Mouse (Mus musculus): ENCODE results near the gene Hoxa7. TPM values are rescaled to one million over a fixed set of nuclear protein-coding genes. Genes with fewer than 3 reads are reported as not detected.

The Hoxa7 gene
- polyA plus RNA-seq (2017; shearing (Covaris generic)), result 1.7 TPM

DNA sequence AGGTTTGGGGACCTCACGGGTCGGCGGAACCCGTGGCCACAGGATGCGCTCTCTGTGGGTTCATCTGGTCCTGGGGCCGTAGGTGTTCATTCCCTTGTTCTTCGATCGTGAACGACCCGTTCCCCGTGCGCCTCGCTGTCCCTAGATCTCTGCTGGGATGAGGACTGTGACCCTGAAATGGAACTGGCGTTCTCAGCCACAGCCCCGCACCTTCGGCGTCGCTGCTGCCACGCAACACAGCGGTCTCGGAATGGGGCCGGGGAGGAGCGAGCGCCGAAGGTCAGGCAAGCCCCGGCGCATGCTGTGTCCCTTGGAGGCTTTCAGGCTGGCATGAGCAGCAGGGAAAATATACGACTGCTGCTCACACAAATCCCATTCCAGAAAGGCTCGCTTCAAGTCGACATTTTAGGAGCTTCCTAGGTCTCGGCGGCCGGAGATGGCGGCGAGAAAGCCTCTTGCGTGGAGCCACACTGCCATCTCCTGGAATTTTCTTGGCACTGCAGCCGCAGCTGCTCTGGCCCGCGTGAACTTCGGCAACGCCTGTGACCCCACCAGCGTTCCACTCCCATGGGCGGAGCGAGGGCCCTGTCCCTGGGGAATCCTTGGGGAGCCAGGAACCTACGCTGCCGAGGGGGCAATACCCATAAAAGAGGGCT, at the start of gene Hoxa7:
Gene Hoxa7 (minus strand): TSS at position 518 of the 656 bp plus-strand sequence.

DNA sequence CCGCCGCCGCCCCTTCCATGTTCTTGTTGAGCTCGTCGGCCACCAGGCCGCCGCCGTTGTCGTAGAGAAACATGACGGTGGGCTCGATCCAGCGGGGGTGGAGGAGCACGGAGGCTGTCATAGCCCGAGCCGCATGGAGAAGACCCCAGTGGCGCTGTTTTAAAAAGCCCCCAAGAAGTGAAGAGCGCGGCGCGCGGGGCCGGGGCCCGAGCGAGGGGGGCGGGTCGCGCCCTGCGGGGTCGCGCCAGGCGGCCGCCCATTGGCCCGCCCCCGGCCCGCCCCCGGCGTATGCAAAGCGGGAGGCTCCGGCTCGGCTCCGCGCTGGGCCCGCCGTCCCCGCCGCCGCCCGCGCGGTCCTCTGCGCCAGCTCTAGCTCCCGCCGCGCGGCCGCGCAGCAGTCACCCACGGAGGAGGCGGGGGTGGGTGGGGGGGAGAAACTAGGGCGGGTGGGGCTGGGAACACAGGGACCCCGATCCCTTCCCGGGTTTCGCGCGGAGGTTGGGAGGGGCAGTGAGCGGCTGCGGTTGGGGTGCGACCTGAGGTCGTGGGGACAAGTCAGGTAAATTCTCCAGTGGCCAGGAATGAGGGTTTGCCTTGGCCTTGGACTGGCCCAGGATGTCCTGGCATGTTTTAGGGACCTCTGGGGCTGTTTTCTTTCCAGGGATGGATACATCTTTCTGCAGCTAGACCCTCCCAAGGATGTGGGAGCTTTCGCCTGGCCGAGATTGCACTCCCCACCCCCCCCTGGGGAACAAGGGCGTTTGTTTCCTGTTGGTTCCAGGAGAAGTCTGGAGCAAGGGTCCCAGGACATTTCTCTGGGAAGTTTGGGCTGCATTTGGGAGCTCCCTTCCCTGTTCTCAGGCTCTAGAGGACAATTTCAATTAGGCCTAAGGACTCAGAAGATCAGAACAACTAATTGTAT, 39.3 kb upstream of the Hoxa7 start, which contains the start of gene Hoxa13:
Gene Hoxa13 (minus strand): TSS at position 227 of the 922 bp plus-strand sequence.

GRCm38 (mm10) chr6:52245757-52246142, 24.1 kb upstream of the Hoxa7 start, which contains the start of gene Hoxa11:
Gene Hoxa11 (minus strand): TSS chr6:52245810.

GRCm38 (mm10) chr6:52240389-52241000, 18.8 kb upstream of the Hoxa7 start, which contains the start of gene Hoxa10:
Gene Hoxa10 (minus strand): TSS chr6:52240854.

GRCm38 (mm10) chr6:52230516-52231165, 9.0 kb upstream of the Hoxa7 start, which contains the start of gene Hoxa9:
Gene Hoxa9 (minus strand): TSS chr6:52231089.

DNA sequence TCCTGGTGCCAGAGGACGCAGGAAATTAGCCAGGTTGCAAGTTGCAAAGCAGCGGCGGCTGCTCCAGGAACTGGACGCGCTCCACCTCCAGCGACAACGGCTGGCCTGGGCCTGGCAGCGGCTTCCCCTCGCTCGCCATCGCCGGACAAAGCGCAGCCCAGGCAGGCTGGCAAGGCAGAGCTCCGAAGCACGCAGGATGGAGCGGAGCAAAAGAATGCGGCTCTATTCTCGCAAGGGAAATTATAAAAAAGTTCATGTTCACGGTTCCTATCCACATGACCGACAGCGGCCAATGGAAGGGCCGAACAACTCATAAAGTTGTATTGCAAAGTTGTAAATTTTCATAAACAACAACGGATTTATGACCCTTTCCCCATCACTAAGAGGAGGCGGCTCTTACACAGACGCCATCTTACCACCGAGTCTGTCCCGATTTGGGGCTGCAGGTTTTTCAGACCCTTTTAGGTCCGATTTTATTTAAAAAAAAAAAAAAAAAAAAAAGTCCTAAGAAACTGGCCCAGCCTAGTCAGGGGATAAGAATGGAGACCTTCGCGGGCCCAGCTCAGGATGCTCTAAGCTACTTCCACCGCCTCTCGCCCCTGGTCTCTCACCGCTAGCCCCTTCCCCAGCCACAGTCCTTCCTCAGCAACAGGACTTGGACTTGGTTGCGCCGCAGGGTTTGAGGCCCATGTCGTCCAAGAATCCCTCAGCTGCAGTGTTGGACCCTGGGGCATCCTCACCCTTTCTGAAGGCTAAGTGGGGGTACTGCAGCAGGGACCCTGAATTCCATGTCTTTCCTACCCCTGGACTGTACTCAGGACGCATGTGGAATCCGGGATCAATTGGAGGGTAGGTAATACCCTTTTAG, 8.3 kb downstream of the Hoxa7 start, which contains the start of the genes Hoxa3 and Gm28308:
Gene Hoxa3 (minus strand): TSS at position 218 of the 868 bp plus-strand sequence.
Gene Gm28308 (minus strand): TSS at position 221 of the 868 bp plus-strand sequence.

GRCm38 (mm10) chr6:52208072-52208867, 13.4 kb downstream of the Hoxa7 start, which contains the start of gene Hoxa6:
Gene Hoxa6 (minus strand): TSS chr6:52208722.

GRCm38 (mm10) chr6:52204050-52204752, 17.5 kb downstream of the Hoxa7 start, which contains the start of gene Hoxa5:
Gene Hoxa5 (minus strand): TSS chr6:52204587.

DNA sequence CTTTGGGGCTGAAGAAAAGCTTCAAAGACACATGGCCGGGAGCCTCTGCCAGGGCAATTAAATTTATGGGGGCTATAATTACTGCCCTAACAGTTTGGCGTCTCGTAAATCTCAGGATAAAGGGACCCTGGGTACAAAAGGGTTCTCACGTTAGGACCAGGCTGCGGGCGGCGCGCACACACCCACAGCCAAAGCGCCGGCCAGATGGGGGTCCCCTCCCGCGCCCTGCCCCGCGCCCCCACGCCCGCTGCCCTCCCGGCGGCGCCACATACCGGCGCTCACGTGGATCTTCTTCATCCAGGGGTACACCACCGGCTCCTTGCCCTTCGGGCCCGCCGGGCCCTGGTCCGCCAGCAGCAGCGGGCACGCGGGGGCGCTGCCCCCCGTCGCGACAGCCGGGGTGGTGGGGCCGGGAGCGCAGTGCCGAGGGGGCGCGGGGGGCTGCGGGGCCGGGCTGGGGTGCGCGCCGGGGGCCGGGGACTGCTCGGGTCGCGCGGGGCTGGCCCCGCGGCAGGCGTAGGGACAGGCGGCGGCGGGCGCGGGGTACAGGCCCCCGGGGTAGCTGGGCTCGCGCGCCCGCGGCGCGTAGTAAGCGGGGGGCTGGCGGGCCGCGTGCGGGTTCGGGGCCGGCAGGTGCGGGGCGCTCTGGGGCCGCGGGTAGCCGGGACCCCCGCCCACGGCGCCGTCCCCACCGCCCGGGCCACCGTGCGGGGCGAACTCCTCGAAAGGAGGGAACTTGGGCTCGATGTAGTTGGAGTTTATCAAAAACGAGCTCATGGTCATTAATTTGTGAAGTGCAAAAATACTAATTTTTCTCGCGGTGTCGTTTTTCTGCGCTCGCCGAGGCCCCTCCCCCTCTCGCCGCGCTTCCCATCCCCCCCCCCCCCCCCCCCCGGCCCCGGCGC, 30.5 kb downstream of the Hoxa7 start, which contains the start of gene Hoxa4:
Gene Hoxa4 (minus strand): TSS at position 848 of the 905 bp plus-strand sequence.

DNA sequence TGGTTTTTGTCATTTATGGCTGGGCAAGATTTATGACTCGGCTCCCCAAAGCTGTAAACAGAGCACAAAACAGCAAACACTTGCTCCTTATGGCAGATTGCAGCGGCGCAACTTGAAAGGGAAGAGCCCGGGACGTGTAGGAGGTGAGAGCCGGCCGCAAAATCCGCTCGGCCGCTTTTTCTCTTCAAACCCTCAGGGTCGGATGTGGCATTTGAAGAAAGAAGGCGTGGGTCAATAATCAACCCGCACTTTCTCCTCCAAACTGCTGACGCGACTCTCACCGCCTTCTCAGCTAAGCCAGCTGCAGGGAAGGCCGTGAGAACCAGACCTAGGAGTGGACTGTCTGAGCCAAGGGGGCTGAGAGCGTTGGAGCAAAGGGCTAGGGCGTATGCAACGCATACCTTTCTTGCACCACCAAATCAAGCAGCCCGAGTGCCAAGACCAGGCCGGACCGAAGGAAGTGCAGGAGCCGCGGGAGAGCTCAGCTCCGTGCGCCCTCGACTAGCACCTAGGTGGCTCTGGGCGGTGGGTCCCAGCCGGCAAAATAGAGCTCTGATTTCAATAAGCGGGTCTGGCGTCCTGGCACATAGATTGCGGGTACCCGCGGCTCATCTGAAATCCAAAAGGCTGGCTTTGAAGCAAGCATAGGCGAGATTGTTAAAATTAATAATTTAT, 44.5 kb downstream of the Hoxa7 start, which contains the start of gene 5730596B20Rik:
Gene 5730596B20Rik (plus strand): TSS at position 438 of the 675 bp plus-strand sequence.

DNA sequence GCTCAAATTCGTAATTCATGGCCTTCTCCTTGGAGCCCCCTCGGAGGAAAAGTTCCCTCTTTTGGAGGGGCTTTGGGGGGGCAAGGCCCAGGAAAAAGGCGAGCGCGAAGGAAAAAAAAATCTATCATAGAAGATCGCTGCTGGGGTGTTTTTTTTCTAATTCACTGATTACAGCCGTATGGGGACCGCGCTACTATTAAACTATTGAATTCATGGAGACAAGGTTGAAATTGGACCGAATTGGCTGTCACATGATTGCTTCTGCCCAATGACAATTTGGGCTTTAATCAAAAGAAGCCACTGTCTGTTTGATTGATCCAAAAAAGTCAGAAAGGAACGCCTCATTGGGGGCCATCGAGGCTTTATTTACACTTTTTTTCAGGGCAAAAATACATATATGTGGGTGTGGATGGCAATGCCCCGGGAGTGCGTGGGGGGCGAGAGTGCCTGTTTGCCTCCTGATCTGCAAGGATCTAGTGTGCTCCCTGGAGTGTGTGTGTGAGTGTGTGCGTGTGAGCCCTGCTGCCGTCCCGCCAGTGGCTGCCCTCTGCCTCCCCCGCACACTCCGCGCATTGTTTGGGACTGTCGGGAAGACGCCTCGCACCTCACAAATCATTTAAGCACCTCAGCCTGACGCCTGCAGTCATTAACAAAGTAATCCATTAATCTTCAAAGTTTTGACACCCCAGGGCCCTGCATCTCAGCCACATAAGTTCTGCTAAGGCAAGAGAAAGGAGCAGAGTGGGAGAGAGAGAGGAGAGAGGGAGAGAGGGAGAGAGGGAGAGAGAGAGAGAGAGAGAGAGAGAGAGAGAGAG, 56.8 kb downstream of the Hoxa7 start, which contains the start of gene Hoxa2:
Gene Hoxa2 (minus strand): TSS at position 206 of the 815 bp plus-strand sequence.

Other genes with a start within 250 kb of the Hoxa7 start
- 18.0 TPM for gene Skap2, start 209.3 kb downstream of the Hoxa7 start, polyA plus RNA-seq (2017; shearing (Covaris generic))
- gene Hoxa1, start 63.5 kb downstream of the Hoxa7 start, polyA plus RNA-seq (2017; shearing (Covaris generic)), result not detected
- gene Hoxa2, start 57.0 kb downstream of the Hoxa7 start, polyA plus RNA-seq (2017; shearing (Covaris generic)), result not detected
- not detected for gene 5730596B20Rik, start 44.4 kb downstream of the Hoxa7 start, polyA plus RNA-seq (2017; shearing (Covaris generic))
- not detected for gene Hoxa4, start 30.1 kb downstream of the Hoxa7 start, polyA plus RNA-seq (2017; shearing (Covaris generic))
- gene Hoxa5, start 17.3 kb downstream of the Hoxa7 start, polyA plus RNA-seq (2017; shearing (Covaris generic)), result 0.19 TPM
- gene Hoxa6, start 13.1 kb downstream of the Hoxa7 start, polyA plus RNA-seq (2017; shearing (Covaris generic)), result not detected
- gene Hoxa3, start 8.5 kb downstream of the Hoxa7 start, polyA plus RNA-seq (2017; shearing (Covaris generic)), result not detected
- not detected for gene Gm28308, start 8.5 kb downstream of the Hoxa7 start, polyA plus RNA-seq (2017; shearing (Covaris generic))
- gene Hoxa9, start 9.2 kb upstream of the Hoxa7 start, polyA plus RNA-seq (2017; shearing (Covaris generic)), result 0.17 TPM
- not detected for gene Hoxa10, start 19.0 kb upstream of the Hoxa7 start, polyA plus RNA-seq (2017; shearing (Covaris generic))
- gene Hoxa11, start 24.0 kb upstream of the Hoxa7 start, polyA plus RNA-seq (2017; shearing (Covaris generic)), result not detected
- not detected for gene Hoxa13, start 39.0 kb upstream of the Hoxa7 start, polyA plus RNA-seq (2017; shearing (Covaris generic))
- not detected for gene Evx1, start 91.6 kb upstream of the Hoxa7 start, polyA plus RNA-seq (2017; shearing (Covaris generic))

All from naive thymus-derived CD4-positive, alpha-beta T cell, adult 5 months (primary cell).